Mouse (Mus musculus): Measurements from ENCODE around the gene Nthl1. TPM values are rescaled to one million over a fixed set of nuclear protein-coding genes. Genes with fewer than 3 reads are reported as not detected.

The Nthl1 gene
- total RNA-seq (2021) = 1 to 10 TPM; 3.2 to 3.4 TPM

DNA sequence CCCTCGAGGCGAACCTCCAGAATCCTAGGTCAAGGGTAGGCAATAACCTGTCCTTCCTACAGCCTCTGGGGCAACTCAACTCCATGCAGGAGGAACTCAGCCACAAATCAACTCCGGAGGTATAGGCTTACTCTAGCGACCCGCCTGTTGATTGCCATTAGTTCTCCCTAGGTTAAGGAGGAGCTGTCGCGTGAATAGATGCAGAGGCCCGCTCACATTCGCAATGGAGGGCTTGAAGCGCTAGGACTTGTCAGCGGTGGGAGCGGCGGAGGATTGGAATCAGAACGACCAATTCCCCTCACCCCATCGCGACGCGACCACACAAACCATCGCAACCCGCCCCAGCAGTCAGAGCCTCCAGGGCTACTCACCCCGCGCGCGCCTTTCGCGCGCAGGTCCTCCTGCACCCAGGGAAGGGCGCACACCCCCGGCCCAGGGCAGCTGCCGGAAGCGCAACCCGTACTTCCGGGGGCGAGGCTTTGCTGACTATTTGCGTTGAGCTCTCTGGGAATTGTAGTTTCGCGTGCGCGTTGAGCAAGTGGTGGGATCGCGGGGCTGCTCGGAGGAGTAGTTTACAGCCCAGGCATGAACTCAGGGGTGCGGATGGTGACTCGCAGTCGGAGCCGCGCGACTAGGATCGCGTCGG is at the start of gene Nthl1, which contains the start of gene Tsc2:
TSS of gene Nthl1 (plus strand) at position 514 of the 646 bp plus-strand sequence.
TSS of gene Tsc2 (minus strand) at position 464 of the 646 bp plus-strand sequence.
- peak; percentile 86 to 93 for DNase-seq
- intact Hi-C loops (cut with DNase I) = loop anchor here (2.0 kb wide), 1 partner anchor 19 kb away; the partner anchor contains the start of gene Slc9a3r2

DNA sequence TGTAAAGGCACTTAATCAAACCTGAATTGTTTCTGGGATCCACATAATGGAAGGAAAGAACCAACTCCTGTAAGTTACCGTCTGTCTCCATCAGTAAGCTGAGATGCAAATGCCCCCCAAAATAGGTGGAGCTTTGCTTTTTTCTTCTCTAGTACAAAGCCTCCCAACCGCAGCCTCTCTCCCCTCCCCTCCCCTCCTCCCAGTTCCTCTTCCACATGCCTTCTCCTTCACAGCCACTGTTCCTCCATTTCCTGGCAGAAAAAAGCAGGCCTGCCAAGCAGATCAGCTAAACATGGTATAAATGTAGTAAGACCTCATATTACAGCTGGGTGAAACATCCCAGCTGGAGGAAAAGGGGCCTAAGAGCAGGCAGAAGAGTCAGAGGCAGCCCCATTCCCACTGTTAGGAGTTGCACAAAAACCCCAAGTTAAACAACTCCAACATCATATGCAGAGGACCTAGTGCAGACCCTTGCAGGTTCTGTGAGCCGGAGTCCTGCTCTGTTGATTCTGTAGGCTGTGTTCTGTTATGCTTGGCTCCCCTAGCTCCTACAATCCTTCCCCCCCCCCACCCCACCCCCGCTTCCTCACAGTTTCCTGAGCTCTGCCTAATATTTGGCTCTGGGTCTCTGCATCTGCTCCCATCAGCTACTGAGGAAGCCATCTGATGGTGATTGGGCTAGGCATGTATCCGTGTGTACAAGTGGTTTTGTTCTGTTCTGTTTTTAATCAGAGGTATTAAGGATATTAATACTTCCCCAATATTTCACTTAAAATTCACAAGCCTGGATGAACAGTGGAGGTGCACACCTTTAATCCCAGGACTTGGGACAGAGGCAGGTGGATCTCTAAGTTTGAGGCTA is 48.6 kb upstream of the Nthl1 start:
- no peak for DNase-seq
- intact Hi-C loops (cut with DNase I) = no loop called here

DNA sequence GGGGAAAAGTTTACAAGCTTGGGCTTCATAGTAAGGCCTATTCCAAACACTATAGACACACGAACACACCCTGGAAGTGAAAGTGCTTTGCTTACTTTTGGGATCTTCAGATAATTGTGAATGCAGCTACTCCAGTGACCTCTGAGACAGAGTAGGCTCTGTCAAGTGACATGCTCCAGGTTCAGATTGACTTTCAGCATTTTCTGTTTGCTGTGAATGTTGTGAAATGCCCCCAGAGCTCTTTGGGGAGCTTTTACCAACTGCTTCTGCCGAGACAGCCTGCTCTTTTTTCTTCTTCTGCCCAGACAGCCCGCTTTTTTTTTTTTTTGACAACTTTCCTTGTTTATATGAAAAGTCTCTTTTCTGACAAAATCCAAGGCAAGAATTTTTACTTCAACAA is 48.0 kb upstream of the Nthl1 start:
- DNase-seq = no peak
- intact Hi-C loops (cut with DNase I) = no loop called here

DNA sequence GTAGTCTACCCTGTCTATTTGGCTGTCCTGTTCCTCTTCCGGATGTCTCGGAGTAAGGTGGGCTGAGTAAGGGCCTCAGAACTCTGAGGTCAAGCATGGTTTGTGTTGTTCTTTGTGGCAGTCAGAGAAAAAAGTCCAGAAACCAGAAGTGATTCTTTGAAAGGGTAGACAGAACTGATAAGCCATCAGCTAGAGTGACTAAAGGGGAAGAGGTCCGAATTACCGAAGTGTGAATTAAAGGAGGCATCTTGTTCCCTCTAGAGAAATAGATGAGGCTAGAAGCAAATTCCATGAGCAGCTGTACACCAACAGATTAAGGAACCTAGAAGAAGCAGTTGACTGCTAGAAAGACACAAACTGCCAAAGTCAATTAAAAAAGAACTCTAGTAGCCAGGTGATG is 45.9 kb upstream of the Nthl1 start:
- intact Hi-C loops (cut with DNase I) = no loop called here
- no peak for DNase-seq

DNA sequence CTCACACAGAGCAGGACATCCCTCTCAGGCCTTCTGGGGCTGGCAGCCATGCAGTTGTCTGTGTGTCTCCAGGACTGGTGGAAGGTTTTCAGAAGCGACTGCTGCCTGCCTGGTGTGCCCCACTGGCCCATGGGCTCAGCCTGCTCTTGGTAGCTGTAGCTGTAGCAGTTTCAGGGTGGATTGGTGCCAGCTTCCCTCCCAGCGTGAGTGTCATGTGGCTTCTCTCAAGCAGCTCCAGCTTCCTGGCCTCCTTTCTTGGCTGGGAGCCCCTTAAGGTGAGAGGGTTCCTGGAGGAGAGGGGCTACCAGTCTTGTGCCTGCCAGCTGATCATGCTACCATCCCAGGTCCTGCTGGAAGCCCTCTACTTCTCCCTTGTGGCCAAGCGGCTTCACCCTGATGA is 41.5 kb upstream of the Nthl1 start:
- peak; percentile 47 to 55 for DNase-seq
- intact Hi-C loops (cut with DNase I) = loop anchor here (5.0 kb wide), 1 partner anchor 44 kb away; the partner anchor contains the start of gene Pkd1

DNA sequence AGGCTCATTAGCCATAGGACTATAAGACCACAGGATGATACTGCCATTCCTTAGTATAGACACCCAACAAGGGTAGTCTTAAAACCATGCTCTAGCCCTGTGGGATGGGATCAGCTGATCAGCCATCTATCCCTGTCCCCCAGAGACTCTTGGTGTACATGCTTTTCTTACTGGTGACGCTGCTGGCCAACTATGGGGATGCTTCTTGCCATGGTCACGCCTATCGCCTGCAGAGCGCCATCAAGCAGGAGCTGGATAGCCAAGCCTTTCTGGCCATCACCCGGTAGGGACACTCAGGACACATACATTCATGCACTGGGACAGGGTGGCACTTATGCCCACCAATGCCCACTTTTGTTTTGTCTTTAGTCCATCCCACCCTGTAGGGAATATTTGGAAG is 40.8 kb upstream of the Nthl1 start:
- no peak for DNase-seq
- intact Hi-C loops (cut with DNase I) = loop anchor here (5.0 kb wide), 1 partner anchor 44 kb away; the partner anchor contains the start of gene Pkd1

DNA sequence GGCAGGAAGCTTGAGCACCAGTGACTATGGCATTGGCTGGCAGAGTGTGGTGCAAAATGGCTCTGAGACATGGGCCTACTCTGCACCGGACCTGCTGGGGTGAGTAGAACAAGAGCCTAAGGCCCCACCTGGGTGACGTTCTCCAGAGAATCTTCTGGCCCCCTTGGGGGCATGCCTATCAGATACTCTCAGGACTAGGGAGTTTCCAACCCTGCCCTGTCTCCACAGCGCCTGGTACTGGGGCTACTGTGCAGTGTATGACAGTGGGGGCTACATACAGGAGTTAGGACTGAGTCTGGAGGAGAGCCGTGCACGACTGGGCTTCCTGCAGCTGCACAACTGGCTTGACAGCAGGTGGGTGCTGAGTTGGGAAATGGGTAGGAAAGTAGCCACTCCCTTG is 39.2 kb upstream of the Nthl1 start:
- intact Hi-C loops (cut with DNase I) = loop anchor here (5.0 kb wide), 1 partner anchor 46 kb away; the partner anchor contains the start of gene Pkd1
- no peak for DNase-seq

DNA sequence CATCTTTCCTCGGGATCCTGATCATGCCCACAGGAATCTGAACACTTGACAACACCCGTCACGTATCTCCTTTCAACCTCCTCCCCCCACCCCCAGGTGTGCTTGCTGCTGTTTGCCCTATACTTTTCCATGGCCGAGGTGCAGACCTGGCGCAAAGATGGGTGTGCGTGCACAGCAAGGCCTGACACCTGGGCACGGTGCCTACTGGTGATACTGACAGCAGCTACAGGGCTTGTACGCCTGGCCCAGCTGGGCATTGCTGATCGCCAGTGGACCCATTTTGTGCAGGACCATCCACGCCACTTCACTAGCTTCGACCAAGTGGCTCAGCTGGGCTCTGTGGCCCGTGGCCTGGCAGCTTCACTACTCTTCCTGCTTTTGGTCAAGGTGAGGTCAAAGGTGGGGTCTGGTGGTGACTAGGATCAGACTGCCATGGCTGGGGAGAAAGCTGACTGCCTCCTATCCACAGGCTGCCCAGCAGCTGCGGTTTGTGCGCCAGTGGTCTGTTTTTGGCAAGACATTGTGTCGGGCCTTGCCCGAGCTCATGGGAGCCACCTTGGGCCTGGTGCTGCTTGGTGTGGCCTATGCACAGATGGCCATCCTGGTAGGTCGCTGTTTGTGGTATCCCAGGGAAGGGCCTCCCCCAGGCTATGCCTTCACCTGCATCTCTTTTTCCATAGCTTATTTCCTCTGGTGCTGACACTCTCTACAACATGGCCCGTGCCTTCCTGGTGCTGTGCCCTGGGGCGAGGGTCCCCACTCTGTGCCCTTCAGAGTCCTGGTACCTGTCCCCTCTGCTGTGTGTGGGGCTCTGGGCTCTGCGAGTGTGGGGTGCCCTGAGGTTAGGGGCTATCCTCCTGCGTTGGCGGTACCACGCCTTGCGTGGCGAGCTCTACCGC is 38.2 kb upstream of the Nthl1 start:
- no peak for DNase-seq
- intact Hi-C loops (cut with DNase I) = loop anchor here (5.0 kb wide), 1 partner anchor 47 kb away; the partner anchor contains the start of gene Pkd1

DNA sequence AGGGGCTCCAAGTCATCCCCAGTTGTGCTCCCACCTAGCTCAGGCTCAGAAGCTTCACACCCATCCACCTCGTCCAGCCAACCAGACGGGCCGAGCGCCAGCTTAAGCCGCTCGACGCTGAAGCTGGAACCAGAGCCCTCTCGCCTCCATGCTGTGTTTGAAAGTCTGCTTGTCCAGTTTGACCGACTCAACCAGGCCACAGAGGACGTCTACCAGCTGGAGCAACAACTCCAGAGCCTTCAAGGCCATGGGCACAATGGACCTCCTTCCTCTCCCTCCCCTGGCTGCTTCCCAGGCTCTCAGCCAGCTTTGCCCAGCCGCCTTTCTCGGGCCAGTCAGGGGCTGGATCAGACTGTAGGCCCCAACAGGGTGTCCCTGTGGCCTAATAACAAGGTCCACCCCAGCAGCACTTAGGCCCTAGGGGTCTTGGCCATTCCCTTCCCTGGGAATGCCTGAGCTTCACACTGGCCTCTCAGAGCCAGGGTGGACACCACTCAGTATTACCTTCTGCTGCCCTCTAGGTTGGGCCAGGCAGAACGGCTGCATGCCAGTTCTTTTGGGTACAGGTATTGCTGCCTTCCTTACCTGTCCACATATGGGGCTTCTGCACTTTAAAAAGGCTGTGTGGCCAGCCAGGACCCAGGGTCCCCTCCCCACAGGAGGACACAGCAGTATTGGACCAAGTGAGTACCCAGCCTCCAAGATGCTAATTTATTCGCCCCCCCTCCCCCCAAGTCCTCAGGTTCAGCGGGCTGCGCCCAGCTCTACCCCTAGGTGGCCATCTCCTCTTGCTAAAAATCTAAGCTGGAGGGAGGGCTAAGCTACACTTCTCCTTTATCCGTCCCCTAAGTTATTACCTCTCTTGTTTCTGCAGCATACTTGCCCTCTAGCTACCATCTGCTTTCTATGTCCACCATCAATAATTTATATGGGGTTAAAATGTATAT is 37.1 kb upstream of the Nthl1 start:
- DNase-seq = no peak

DNA sequence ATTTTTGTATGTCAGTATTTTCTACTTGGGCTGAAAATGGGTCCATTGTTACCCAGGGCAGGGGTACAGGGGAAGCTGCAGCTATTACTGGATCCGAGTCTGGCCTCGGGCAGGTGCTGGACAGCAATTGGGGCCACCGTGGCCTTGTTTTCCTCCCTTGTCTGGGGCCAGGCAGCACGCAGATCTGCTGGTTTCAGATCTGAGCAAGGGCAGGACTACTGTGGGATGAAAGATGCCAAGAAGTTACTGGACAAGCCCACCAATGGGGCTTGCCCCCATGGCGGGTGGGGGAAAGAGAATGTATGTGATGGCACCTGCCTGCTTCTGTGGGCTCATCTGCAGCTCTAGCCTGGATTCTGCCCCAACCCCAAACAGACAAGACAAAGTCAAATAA is 36.4 kb upstream of the Nthl1 start:
- intact Hi-C loops (cut with DNase I) = loop anchor here (5.0 kb wide), 1 partner anchor 56 kb away; the partner anchor contains the start of gene Slc9a3r2
- DNase-seq = no peak

More for the DNA sequence above, 37.1 kb upstream of the Nthl1 start:
- intact Hi-C loops (cut with DNase I) = loop anchor here (5.0 kb wide), 1 partner anchor 57 kb away; the partner anchor contains the start of gene Slc9a3r2

DNA sequence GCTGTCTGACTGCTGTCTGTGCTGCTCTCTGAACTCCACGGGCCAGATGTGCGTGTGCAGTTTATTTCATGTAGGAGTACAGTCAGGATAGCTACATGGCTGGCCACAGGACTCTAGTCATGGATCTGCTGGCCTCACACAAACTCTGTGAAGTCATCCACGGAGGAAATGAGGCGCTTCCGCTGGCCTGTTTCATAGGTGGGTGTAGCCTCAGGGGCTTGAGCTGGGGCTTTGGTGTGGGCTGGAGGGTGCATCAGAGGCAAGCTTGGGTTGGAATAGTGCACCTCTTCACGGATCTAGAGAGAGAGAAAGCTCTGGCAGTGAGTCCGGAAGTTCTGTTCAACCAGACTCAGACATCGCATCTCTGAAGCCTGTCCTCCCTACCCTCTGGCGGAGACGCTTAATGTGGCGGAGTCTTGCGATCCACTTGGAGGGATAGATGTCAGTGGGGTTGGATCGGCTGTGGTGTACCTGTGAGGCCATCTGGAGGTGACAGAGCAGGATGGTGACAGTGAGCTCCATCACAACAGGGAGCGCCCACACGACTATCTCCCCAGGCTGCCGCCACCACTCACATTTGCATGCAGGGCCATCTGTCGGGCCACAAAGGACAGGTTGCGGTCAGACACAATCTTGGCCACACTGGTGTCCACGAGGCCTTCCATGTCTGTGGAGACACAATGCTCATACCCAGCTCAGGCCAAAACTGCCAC is 35.9 kb upstream of the Nthl1 start:
- DNase-seq = no peak
- intact Hi-C loops (cut with DNase I) = loop anchor here (5.0 kb wide), 1 partner anchor 56 kb away; the partner anchor contains the start of gene Slc9a3r2

DNA sequence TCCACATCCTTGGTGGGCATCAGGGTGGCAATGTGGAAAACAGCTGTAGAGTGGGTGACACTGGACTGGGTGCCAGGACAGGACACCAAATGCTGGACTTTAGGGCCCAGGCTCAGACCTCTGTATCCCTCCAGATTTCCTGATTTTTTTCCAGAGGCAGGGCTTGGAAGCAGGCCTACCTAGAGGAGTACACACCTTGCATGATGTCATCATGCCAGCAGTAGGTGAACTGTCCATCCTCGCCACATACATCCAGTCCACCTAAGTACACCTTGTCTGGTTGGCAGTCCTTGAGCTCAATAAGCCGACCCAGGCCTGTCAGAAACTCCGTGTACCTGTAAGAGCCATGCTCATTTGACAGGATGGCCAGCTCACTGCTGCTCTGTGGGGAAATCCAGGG is 34.5 kb upstream of the Nthl1 start:
- no peak for DNase-seq
- intact Hi-C loops (cut with DNase I) = loop anchor here (5.0 kb wide), 1 partner anchor 54 kb away; the partner anchor contains the start of gene Slc9a3r2

DNA sequence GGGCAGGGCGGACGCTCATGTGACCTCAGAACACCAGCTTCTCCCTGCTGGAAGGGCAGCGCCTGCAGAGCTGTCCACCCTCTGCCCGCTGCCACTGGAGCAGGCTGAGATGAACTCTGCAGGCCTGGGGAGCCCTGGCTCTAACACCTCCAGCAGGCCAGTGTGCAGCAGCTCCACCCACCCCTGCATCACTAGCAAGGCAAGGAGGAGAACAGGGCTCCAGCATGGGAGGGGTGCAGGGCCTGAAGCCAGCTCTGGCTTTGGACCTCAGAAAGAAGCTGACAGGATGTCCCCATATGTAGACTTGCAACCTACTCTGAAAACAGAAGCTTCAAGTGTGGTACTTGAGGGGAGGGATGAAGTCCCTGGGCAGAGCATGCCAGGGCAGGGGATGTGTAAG is 32.0 kb upstream of the Nthl1 start:
- no peak for DNase-seq
- intact Hi-C loops (cut with DNase I) = no loop called here

DNA sequence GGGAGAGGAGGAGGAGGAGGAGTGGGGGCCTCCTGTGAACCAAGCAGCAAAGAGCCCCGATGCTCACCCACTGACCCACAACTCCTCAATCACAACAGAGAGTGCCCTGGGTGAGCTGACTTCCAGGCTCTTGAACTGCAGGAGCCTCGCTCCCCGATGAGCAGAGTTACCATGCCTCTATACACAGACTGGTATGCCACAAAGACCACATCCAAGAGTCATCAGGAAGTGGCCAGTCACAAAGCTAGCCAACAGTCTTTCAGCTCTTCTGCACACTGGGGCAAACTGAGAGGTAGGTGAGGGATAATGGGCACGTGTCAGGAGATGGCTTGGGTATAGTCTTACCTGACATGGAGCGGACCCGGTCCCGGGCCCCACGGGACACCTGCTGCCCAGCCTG is 28.5 kb upstream of the Nthl1 start:
- intact Hi-C loops (cut with DNase I) = no loop called here
- no peak for DNase-seq

DNA sequence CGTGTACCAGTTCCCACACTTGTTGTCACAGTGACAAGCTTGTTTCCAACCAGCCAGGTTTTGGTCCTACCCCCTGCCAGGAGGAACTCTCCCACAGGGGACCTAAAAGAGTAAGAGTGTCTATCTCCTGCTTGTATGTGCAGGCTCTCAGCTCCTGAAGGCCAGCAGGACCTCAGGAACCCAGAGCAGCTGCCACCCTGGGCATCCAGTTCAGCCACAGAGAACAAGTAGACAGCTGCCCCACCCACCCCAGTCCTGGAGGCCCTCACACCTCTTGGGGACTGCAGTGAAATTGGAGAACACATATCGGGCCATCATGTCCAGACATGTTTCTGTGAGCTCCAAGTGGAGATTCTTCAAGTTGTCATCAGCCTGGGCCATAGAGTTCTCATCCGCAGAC is 27.9 kb upstream of the Nthl1 start:
- intact Hi-C loops (cut with DNase I) = no loop called here
- DNase-seq = no peak

DNA sequence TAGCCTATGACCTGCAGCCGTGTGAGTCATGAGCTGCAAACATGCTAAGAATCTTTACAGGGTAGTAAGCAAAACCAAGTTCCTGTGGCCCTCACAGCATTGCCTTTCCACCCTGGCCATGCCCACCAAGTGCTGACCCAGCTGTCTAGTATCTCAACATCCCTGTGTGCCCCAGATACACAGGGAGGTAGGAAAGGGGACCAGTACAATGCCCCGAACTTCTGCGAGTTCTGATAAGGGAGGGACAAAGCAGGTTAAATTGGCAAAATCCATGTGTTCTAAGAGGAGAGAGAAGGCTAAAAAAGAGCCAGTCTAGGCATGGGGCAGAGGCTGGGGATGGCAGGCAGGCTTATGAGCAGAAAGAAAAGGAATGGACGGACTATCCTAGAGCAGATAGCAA is 24.1 kb upstream of the Nthl1 start:
- DNase-seq = no peak
- intact Hi-C loops (cut with DNase I) = no loop called here

DNA sequence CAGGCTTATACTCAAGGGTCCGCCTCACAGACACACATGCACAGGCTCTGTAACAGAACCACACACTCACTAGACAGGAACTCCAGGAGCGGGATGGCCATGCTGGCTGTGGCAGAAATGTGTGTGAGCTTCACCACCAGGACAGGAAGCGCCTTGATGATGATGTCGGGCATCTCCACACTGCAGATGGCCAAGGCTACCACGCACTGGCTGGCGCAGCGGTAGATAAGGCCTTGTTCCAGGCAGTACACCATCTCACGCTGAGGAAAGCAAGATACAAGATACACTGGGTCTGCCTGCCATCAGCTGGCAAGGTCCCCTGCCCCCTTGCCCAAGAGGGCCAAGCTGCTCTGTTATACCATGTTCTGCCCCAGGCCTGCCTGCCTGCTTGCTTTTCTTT is 23.6 kb upstream of the Nthl1 start:
- no peak for DNase-seq
- intact Hi-C loops (cut with DNase I) = no loop called here

DNA sequence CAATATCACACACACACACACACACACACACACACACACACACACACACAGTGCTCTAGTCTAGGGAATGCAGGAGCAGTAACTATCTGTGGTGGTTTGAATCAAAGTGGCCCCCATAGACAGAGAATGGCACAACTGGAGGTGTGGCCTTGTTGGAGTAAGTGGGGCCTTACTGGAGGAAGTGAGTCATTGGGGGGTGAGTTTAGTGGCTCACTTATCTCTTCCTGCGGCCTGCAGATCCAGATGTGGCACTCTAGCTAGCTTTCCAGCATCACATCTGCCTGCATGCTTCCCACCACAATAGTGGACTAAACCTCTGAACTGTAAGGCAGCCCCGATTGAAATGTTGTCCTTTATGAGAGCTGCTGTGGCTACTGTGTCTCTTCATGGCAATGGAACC is 21.8 kb upstream of the Nthl1 start:
- no peak for DNase-seq
- intact Hi-C loops (cut with DNase I) = no loop called here
